Mouse (Mus musculus): ENCODE data around the gene Taf1d. TPM values are rescaled to one million over a fixed set of nuclear protein-coding genes. Genes with fewer than 3 reads are reported as not detected.
A peak's percentile ranks its signal among the peaks of the same experiment; 100 is the strongest.
"Not testable (repeated sequence)": the region's sequence is repeated elsewhere in the genome, so short reads cannot be mapped to it uniquely, and the experiment has no call there.

Gene Taf1d
- total RNA-seq (2022): 100 to 1,000 TPM in 1 of 4 experiments, 10 to 100 TPM in 3; 69.0 to 109 (median 76.8) TPM

- peak; percentile 95 to 96 for DNase-seq (ENCODE audit: low spot score in 2 of 2)
Observed at GRCm38 (mm10) chr9:15305503-15306397, at the start of gene Taf1d. TSS of gene Taf1d (plus strand) at chr9:15306214.

GRCm38 (mm10) chr9:15256214-15256613, 49.8 kb upstream of the Taf1d start:
- DNase-seq (ENCODE audit: low spot score in 2 of 2): no peak

DNA sequence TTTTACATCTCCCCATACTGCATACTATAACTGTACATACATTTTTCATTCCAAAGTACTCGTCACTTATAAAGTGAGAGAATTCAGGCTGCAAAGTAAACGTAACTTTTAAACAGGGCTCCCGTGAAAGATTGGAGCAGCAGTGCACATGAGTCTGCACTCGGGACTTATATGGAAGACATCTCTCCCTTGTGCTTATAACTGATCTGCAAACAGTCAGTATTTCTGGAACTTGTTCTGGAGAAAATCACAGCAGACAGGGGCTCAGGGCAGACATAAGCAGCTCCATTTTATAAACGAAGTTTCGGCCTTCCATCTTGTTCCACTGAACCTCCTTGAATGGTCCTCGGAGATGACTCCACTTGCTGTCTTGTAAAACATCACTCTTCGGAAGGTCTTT, 44.0 kb upstream of the Taf1d start:
- no peak for DNase-seq (ENCODE audit: low spot score in 2 of 2)

DNA sequence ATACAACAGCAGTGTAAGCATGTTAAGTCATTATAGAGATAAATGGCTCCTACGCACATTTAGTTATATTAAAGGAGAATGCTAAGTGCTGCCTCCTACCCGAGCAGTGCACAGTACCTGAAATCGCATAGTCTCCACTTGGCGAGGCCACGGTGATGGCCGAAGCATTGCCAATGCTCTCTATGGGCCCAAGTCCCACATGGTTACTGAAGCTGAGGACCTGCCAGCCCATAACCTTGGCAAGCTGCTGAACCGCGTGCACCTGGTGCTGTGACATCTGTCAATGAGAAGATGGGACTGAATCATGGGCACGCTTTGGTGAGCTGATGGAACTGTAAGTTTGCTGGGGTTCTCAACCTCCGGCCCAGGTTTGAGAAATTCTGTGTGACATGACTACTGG, 42.5 kb upstream of the Taf1d start:
- no peak for DNase-seq (ENCODE audit: low spot score in 2 of 2)

- no peak for DNase-seq (ENCODE audit: low spot score in 2 of 2)
Observed at GRCm38 (mm10) chr9:15273981-15274380, 32.0 kb upstream of the Taf1d start.

GRCm38 (mm10) chr9:15276855-15277254, 29.2 kb upstream of the Taf1d start:
- no peak for DNase-seq (ENCODE audit: low spot score in 2 of 2)

DNA sequence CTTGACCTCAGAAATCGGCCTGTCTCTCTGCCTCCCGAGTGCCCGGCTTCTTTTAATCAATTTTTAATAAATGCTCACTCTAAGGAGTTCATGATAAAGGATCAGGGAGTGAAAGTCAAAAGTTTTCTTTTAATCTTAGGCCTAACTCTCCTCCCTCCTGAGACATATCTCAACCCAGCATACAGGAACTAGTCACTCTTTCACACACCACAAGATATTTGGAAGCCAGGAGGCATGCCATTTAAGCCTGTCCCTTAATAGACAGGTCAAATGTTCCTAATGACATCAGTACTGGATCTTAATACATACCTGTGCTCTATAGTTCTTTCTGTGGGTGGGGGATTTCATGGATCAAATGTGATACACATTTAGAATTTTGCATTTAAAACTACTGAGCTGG, 27.7 kb upstream of the Taf1d start:
- DNase-seq (ENCODE audit: low spot score in 2 of 2): no peak

- DNase-seq (ENCODE audit: low spot score in 2 of 2): no peak
Observed at GRCm38 (mm10) chr9:15279139-15279648, 26.8 kb upstream of the Taf1d start.

- peak; percentile 79 to 87 for DNase-seq (ENCODE audit: low spot score in 2 of 2)
Observed at GRCm38 (mm10) chr9:15279649-15280490, 26.1 kb upstream of the Taf1d start, which contains the start of gene Med17. TSS of gene Med17 (minus strand) at chr9:15279931.

DNA sequence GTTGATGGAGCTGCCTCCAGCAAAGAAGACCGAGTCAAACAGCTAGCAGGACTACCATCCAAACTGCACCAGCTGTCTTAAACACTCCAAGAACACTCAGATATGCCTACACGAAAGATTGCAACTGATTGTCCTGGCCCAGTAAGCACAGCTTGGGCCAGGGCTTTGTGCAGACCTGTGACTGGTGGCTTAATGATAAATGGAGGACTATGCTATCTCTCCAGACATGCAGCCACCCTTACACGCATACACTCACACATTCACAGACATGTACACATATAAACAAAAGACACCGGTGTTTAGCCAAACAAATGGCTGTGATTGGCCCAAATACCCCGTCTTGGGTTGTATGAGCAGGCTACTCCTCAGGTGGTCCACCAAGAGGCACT, 25.5 kb upstream of the Taf1d start:
- no peak for DNase-seq (ENCODE audit: low spot score in 2 of 2)

- DNase-seq (ENCODE audit: low spot score in 2 of 2): no peak
Observed at GRCm38 (mm10) chr9:15285443-15285842, 20.6 kb upstream of the Taf1d start.

- DNase-seq (ENCODE audit: low spot score in 2 of 2): no peak
Observed at GRCm38 (mm10) chr9:15287846-15288245, 18.2 kb upstream of the Taf1d start.

DNA sequence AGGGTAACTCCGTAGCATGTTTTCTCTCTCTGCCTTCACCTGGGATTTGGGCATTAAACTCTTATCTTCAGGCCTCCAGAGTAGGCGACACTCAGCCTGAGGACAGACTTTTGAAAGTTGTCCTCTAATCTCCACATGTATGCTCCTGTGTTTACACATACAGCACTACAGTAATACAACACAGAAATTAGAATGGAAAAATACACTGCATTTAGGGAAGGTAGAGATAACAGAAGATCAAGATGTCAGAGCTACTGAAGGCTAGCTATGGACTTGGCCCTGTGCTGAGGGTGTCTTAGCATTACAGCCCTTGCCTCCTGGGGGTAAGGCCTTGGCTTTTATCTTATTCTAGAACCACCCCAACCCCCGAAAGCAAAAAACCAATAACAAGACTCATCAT, 17.6 kb upstream of the Taf1d start:
- no peak for DNase-seq (ENCODE audit: low spot score in 2 of 2)

DNA sequence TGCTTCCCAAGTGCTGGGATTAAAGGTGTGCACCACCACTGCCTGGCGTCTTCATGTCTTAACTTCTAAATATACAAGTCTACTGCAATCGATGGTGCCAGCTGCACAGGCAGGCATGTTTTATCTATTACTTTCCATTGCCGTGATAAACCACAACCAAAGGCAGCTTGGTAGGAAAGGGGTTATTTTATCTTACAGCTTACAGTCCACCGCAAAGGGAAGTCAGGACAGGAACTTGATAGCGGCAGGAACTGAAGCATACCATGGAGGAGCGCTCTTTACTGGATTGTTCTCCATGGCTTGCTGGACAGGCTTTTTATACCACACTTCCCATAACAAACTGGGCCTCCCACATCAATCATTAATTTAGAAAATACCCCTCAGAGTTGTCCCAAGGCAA, 16.8 kb upstream of the Taf1d start:
- DNase-seq (ENCODE audit: low spot score in 2 of 2): no peak

- no peak for DNase-seq (ENCODE audit: low spot score in 2 of 2)
Observed at GRCm38 (mm10) chr9:15297112-15297511, 8.9 kb upstream of the Taf1d start.

- DNase-seq (ENCODE audit: low spot score in 2 of 2): no peak
Observed at GRCm38 (mm10) chr9:15298451-15298850, 7.6 kb upstream of the Taf1d start.

DNA sequence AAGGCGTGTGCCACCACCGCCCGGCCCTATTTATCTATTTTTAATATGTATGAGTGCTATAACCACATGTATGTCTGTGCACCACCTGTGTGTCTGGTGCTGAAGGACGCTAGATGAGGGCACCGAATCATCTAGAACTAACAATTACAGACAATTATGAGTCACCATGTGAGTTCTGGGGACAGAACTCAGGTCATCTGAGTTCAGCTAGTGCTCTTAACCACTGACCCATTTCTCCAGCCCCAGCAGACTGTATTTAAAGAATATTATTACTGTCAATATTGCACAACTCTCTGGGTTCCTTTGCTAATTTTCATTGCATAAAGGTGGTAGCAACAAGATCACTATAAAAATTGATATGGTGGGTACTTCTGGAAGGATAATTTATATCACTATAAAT, 6.0 kb upstream of the Taf1d start:
- no peak for DNase-seq (ENCODE audit: low spot score in 2 of 2)

- DNase-seq (ENCODE audit: low spot score in 2 of 2): peak; percentile 30 to 40
Observed at GRCm38 (mm10) chr9:15301399-15301798, 4.6 kb upstream of the Taf1d start.

DNA sequence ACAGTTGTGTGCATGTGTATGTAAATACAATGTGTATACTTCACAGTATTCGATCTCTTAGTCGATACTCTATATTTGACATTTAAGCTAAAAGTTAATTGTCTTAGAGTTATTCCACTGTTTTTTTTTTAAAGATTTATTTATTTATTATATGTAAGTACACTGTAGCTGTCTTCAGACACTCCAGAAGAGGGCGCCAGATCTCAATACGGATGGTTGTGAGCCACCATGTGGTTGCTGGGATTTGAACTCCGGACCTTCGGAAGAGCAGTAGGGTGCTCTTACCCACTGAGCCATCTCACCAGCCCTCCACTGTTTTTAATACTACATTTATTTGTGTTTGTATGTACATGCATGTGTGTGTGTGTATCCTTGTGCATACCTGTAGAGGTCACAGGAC, 4.0 kb upstream of the Taf1d start:
- DNase-seq (ENCODE audit: low spot score in 2 of 2): not testable (repeated sequence)

GRCm38 (mm10) chr9:15302881-15303280, 3.1 kb upstream of the Taf1d start:
- DNase-seq (ENCODE audit: low spot score in 2 of 2): no peak

GRCm38 (mm10) chr9:15306398-15307119, 545 bp downstream of the Taf1d start, which contains the start of gene 4931406C07Rik:
TSS of gene 4931406C07Rik (minus strand) at chr9:15306448.
- no peak for DNase-seq (ENCODE audit: low spot score in 2 of 2)

Measured in gastrocnemius, adult 8-10 months (tissue).